Mouse (Mus musculus) embryonic facial prominence, embryonic 11.5 days (tissue): ENCODE results near the gene Hjurp. TPM values are rescaled to one million over a fixed set of nuclear protein-coding genes. Genes with fewer than 3 reads are reported as not detected.

Experiments
- ATAC-seq: fragments of 200-750 bp; cut with Nextera tagmentation; replicated peaks from 2 replicates; pipeline ENCODE4 v1.8.0; 2017; ENCODE audit warnings: low read depth; ENCODE audit not compliant: insufficient number of reproducible peaks, low FRiP score, low TSS enrichment
- DNase-seq: peaks from one replicate; pipeline ENCODE4 v3.0.0-alpha.2; 2015; ENCODE audit warnings: low spot score
- H3K27ac ChIP-seq: fragments of 300-500 bp; sonication (generic); replicated peaks from 2 replicates; pipeline ENCODE4 v1.5.1; 2014; ENCODE audit warnings: mild to moderate bottlenecking, low read depth, low read length, control low read depth
- H3K27me3 ChIP-seq: fragments of 300-500 bp; sonication (generic); 2 replicates; pipeline ENCODE4 v1.6.1; 2014; ENCODE audit warnings: mild to moderate bottlenecking, low read length, moderate library complexity, mixed read lengths; ENCODE audit not compliant: control insufficient read depth, insufficient read depth
- H3K36me3 ChIP-seq: fragments of 300-500 bp; sonication (generic); replicated peaks from 2 replicates; pipeline ENCODE4 v1.6.1; 2014; ENCODE audit warnings: low read depth, mild to moderate bottlenecking, low read length, moderate library complexity, mixed read lengths; ENCODE audit not compliant: control insufficient read depth, insufficient read depth
- H3K4me1 ChIP-seq: fragments of 300-500 bp; sonication (generic); 2 replicates; pipeline ENCODE4 v1.6.1; 2014; ENCODE audit warnings: low read length, mixed read lengths; ENCODE audit not compliant: control insufficient read depth, insufficient read depth
- H3K4me2 ChIP-seq: fragments of 300-500 bp; sonication (generic); 2 replicates; pipeline ENCODE4 v1.6.1; 2014; ENCODE audit warnings: low read depth, mild to moderate bottlenecking, control low read depth, low read length, moderate library complexity
- H3K4me3 ChIP-seq: fragments of 300-500 bp; sonication (generic); 2 replicates; pipeline ENCODE4 v1.5.1; 2014; ENCODE audit warnings: low read depth, low read length, control low read depth
- H3K9ac ChIP-seq: fragments of 300-500 bp; sonication (generic); replicated peaks from 2 replicates; pipeline ENCODE4 v1.6.1; 2014; ENCODE audit warnings: mild to moderate bottlenecking, control low read depth, low read length
- H3K9me3 ChIP-seq: fragments of 300-500 bp; sonication (generic); replicated peaks from 2 replicates; pipeline ENCODE4 v1.6.1; 2016; ENCODE audit warnings: mild to moderate bottlenecking, low read length, inconsistent platforms, mixed read lengths; ENCODE audit not compliant: control insufficient read depth
- WGBS: fragments of 180-500 bp; shearing (Covaris S2); extraction: QIAGEN DNeasy Blood & Tissue Kit; methylation state at CpG from one replicate; pipeline ENCODE4 v1.1.7; 2014; 5-methylcytosine and 5-hydroxymethylcytosine counted together
- polyA plus RNA-seq: library from polyadenylated mRNA; unstranded; fragments of >200 nt; fragmentation: Nextera tagmentation; extraction: Ambion mirVana; gene quantifications from 2 replicates; pipeline ENCODE4 v1.2.1, GENCODE M21; 2014

Gene Hjurp
- polyA plus RNA-seq, 1 experiment from 2014 or later, result 139 TPM

DNA sequence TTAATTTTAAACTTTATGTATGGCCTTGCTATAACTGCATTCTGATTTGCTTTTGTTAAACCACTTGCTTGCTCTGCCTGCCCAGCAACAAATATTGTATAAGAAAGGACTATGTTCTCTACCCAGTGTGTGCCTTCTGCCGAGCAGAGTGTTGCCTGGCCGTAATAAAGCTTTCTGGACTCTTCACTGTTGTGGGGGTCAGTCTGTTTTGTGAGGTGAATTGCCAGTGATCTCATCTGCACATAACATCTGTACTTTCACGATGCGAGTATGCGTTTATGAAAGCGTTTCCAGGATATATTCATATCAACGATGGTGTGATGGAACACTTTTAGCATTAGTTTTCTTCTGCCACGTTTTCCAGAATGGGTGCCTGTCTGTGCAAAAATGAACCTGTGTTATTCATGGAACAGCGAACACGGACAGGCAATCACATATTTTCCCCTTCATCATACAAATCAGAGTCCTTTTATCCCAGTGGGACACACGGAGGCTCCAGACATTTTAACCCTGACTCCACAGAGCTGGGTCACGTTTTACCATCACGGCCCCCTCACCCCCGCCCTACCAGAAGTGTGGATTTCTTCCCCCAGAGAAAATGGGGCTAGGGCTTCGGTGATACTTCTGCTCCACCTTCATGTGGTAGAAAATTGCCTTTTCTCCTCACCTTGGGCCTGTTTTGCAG lies 2.7 kb upstream of the Hjurp start:
- no peak for DNase-seq
- no peak overlapping the region for H3K27ac ChIP-seq
- no peaks in the 10 kb centered on the region for H3K27me3 ChIP-seq
- no peaks in the 10 kb centered on the region for H3K36me3 ChIP-seq
- H3K4me2 ChIP-seq, result no peak overlapping the region
- H3K4me3 ChIP-seq, result no peak overlapping the region
- no peak for ATAC-seq
- no peak overlapping the region for H3K9ac ChIP-seq
- 74% methylated on average over 15 of the region's 15 CpGs for WGBS
- peaks cover 24% of the 10 kb centered on the region for H3K9me3 ChIP-seq
- peaks cover 9% of the 10 kb centered on the region for H3K4me1 ChIP-seq

- Histone ChIP-seq H3K4me2 (no peak overlapping the region), H3K9ac (no peak overlapping the region), H3K9me3 (peaks cover 16% of the 10 kb centered on the region), H3K4me3 (no peak overlapping the region), H3K36me3 (peaks cover 2% of the 10 kb centered on the region; the same call in 1 of the 2 replicates), H3K27me3 (no peaks in the 10 kb centered on the region), H3K27ac (no peak overlapping the region), H3K4me1 (peaks cover 9% of the 10 kb centered on the region)
- ATAC-seq (no peak), DNase-seq (no peak)
- 65% methylated on average over 9 of the region's 9 CpGs for WGBS
Observed at GRCm38 (mm10) chr1:88279111-88280005, 1.9 kb upstream of the Hjurp start.

DNA sequence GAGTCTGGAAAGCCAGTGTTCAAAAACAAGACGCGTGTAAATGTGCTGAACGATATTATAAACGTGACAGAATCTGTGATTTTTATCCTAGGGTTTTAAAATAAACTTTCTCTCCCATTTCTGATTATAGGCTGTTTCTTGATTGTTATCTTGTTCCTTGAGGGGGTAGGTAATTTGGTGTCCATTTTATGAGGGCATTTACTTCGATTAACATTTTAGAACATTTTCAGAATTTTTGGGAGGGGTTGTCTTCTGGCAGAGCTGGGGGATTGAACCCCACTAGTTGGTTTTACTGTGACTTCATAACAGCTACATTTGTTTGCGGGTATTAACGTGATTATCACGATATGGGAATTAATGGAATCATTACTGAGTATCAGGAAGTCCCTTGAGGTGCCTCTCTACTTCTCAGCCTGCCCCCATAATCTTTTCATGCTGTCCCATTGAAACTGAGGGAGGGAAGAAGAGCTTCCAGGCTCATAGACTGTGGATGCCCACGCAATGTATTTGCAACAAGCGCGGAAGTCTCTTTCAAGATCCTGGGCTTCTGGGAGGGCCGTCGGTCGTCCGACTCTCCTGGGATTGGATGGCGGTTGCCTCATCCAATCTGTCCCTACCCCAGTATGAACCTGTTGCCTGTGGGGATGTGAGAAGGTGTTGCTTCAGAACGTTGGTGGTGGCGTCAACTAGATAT lies 532 bp upstream of the Hjurp start:
- H3K36me3 ChIP-seq, result peaks cover 12% of the 10 kb centered on the region
- peak overlapping the region; percentile 78 for H3K9ac ChIP-seq
- peak overlapping the region; percentile 62 for H3K4me3 ChIP-seq
- no peak overlapping the region for H3K27ac ChIP-seq
- no peak for DNase-seq
- H3K4me2 ChIP-seq, result peak overlapping the region; percentile 65
- 66% methylated on average over 18 of the region's 18 CpGs for WGBS
- H3K4me1 ChIP-seq, result peaks cover 9% of the 10 kb centered on the region
- 0 out of 2 replicates have a peak, but pooled peaks have one; percentile 1 for ATAC-seq
- H3K9me3 ChIP-seq, result peaks cover 2% of the 10 kb centered on the region
- no peaks in the 10 kb centered on the region for H3K27me3 ChIP-seq

GRCm38 (mm10) chr1:88276524-88277097 lies 822 bp downstream of the Hjurp start:
- 34% methylated on average over 10 of the region's 10 CpGs for WGBS
- no peak for DNase-seq
- H3K4me3 ChIP-seq, result peak overlapping the region; percentile 62

DNA sequence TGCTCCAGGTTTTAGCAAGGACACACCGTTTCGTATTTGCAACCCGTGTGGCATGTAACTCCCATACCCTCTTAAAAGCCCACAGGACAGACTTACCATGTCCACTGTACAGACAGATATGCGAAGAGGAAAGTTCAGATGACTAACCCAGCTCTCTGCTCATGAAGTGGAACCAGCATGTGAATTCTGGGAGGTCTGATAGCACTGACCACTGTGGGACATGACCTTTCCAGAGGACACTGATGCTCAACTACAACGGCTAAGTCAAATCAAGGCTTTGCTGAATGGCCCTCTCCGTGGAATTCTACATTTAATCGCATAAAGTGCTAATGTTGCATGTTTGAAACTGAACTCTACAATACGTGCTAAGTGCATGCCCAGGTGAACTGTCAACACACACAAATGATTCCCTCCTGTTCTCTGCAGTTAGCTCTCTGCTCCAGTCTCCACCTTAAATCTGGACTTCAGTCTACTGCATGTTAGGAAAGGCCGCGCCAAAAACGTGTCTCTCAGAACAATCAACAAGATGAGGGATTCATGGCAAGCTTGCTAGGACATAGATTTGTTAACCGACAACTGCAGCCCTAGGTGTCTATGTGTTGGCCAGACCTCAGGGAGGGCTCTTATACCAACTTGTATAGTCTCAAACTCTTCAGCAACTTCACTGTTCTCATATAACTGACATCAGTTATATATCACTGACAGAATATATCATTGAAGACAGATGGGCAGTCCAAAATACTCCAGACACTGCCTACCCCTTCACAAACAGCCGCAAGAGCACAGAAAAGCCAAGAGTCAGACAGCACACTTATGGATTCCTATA lies 1.5 kb downstream of the Hjurp start:
- DNase-seq, result no peak
- no peak overlapping the region for H3K27ac ChIP-seq
- peak overlapping the region; percentile 62 for H3K4me3 ChIP-seq
- H3K4me1 ChIP-seq, result peaks cover 9% of the 10 kb centered on the region
- WGBS, result 67% methylated on average over 13 of the region's 13 CpGs
- peak overlapping the region; percentile 65 for H3K4me2 ChIP-seq
- H3K27me3 ChIP-seq, result no peaks in the 10 kb centered on the region
- no peak for ATAC-seq
- peaks cover 24% of the 10 kb centered on the region for H3K36me3 ChIP-seq
- peak overlapping the region; percentile 78 for H3K9ac ChIP-seq
- H3K9me3 ChIP-seq, result no peaks in the 10 kb centered on the region

More at GRCm38 (mm10) chr1:88276524-88277097, 822 bp downstream of the Hjurp start:
- peak overlapping the region; percentile 78 for H3K9ac ChIP-seq
- H3K27ac ChIP-seq, result peak overlapping the region; percentile 68
- no peaks in the 10 kb centered on the region for H3K27me3 ChIP-seq
- H3K4me1 ChIP-seq, result peaks cover 9% of the 10 kb centered on the region
- H3K4me2 ChIP-seq, result peak overlapping the region; percentile 65
- no peaks in the 10 kb centered on the region for H3K9me3 ChIP-seq
- peaks cover 20% of the 10 kb centered on the region for H3K36me3 ChIP-seq
- ATAC-seq, result peak; percentile 51

GRCm38 (mm10) chr1:88275078-88275680 lies 2.3 kb downstream of the Hjurp start:
- no peaks in the 10 kb centered on the region for H3K9me3 ChIP-seq
- H3K4me1 ChIP-seq, result peaks cover 9% of the 10 kb centered on the region
- H3K9ac ChIP-seq, result no peak overlapping the region; the same call in 1 of the 2 replicates
- peaks cover 24% of the 10 kb centered on the region for H3K36me3 ChIP-seq
- H3K27ac ChIP-seq, result no peak overlapping the region
- whole genome bisulfite sequencing, result 71% methylated on average over 13 of the region's 13 CpGs
- H3K27me3 ChIP-seq, result no peaks in the 10 kb centered on the region
- no peak for DNase-seq
- no peak overlapping the region for H3K4me3 ChIP-seq
- no peak overlapping the region for H3K4me2 ChIP-seq
- ATAC-seq, result no peak
